Mouse (Mus musculus) liver, embryonic 11.5 days (tissue): ENCODE data around the gene Rhbdd3. TPM values are rescaled to one million over a fixed set of nuclear protein-coding genes. Genes with fewer than 3 reads are reported as not detected.
"Not testable (repeated sequence)": the region's sequence is repeated elsewhere in the genome, so short reads cannot be mapped to it uniquely, and the experiment has no call there.

Experiments used
- ATAC-seq: fragments of 200-750 bp; cut with Nextera tagmentation; replicated peaks from 2 replicates; pipeline ENCODE4 v1.8.0; 2017; ENCODE audit warnings: moderate number of reproducible peaks, mild to moderate bottlenecking, moderate TSS enrichment, moderate library complexity; ENCODE audit not compliant: low FRiP score
- DNase-seq: peaks from one replicate; pipeline ENCODE4 v3.0.0-alpha.2; 2017; ENCODE audit warnings: low spot score
- H3K27ac ChIP-seq: fragments of 300-500 bp; sonication (generic); 2 replicates; pipeline ENCODE4 v1.5.1; 2014; ENCODE audit warnings: mild to moderate bottlenecking, low read depth, low read length, control low read depth
- H3K27me3 ChIP-seq: fragments of 300-500 bp; sonication (generic); replicated peaks from 2 replicates; pipeline ENCODE4 v1.6.1; 2014; ENCODE audit warnings: low read length, mixed read lengths; ENCODE audit not compliant: control insufficient read depth, insufficient read depth
- H3K36me3 ChIP-seq: fragments of 300-500 bp; sonication (generic); 2 replicates; pipeline ENCODE4 v1.6.1; 2014; ENCODE audit warnings: mild to moderate bottlenecking, low read length, moderate library complexity, mixed read lengths; ENCODE audit not compliant: control insufficient read depth, insufficient read depth
- H3K4me1 ChIP-seq: fragments of 300-500 bp; sonication (generic); replicated peaks from 2 replicates; pipeline ENCODE4 v1.6.1; 2014; ENCODE audit warnings: low read length, mixed read lengths; ENCODE audit not compliant: control insufficient read depth, insufficient read depth
- H3K4me2 ChIP-seq: fragments of 300-500 bp; sonication (generic); 2 replicates; pipeline ENCODE4 v1.6.1; 2014; ENCODE audit warnings: mild to moderate bottlenecking, control low read depth, moderate library complexity
- H3K4me3 ChIP-seq: fragments of 300-500 bp; sonication (generic); 2 replicates; pipeline ENCODE4 v1.5.1; 2014; ENCODE audit warnings: low read depth, low read length, control low read depth
- H3K9ac ChIP-seq: fragments of 300-500 bp; sonication (generic); 2 replicates; pipeline ENCODE4 v1.6.1; 2014; ENCODE audit warnings: low read depth, low read length, control low read depth
- H3K9me3 ChIP-seq: fragments of 300-500 bp; sonication (generic); 2 replicates; pipeline ENCODE4 v1.6.1; 2016; ENCODE audit warnings: low read length, inconsistent platforms, mixed read lengths; ENCODE audit not compliant: control insufficient read depth
- WGBS: fragments of 180-500 bp; shearing (Covaris S2); extraction: QIAGEN DNeasy Blood & Tissue Kit; methylation state at CpG from one replicate; pipeline ENCODE4 v1.1.7; 2014; 5-methylcytosine and 5-hydroxymethylcytosine counted together
- polyA plus RNA-seq: library from polyadenylated mRNA; unstranded; fragments of >200 nt; fragmentation: Nextera tagmentation; extraction: Ambion mirVana; gene quantifications from 2 replicates; pipeline ENCODE4 v1.2.1, GENCODE M21; 2014

Gene Rhbdd3
- polyA plus RNA-seq, 1 experiment from 2014 or later, result 29.1 TPM

DNA sequence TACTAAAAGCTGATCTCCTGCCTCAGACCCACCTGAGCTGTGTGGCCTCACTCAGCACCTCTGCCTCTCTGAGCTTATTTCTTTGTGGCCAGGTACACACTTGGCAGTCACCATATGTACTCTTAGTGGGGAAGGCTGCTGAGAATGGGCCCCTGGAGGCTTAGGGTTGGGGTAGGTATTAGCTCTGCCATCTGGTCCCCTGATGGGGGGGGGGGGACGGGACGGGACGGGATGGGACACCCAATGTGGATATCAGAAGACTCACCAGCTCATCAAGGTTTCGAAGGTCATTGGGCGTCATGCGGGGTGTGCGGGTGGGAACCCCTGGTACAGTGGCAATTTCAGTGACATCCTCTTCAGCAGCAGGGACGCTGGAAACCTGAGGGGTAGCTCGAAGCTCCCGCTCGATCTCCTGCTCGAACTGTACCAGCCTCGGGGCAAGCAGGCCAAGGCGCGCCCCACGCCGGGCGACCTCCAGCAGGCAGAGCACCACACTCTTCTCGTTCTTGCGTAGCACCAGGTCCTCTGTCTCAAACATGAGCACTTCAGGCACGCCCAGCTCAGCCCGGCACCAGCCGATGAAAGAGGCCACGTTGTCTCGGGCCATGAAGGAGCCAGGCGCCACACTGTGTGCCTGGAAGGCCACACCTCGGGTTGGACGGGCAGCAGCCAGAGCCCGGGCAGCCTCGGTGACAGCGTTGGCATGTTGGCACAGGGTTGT, 35.0 kb upstream of the Rhbdd3 start:
- 59% methylated on average over 31 of the region's 31 CpGs for whole genome bisulfite sequencing
- Histone ChIP-seq H3K9ac (peak overlapping the region; percentile 59; the same call in 1 of the 2 replicates), H3K4me2 (peak overlapping the region; percentile 73), H3K36me3 (peaks cover under 1% of the 10 kb centered on the region; the same call in 1 of the 2 replicates), H3K27ac (no peak overlapping the region), H3K27me3 (peaks cover 54% of the 10 kb centered on the region), H3K4me1 (peaks cover 28% of the 10 kb centered on the region), H3K9me3 (no peaks in the 10 kb centered on the region), H3K4me3 (peak overlapping the region; percentile 55)
- ATAC-seq, result no peak
- no peak for DNase-seq

- DNase-seq (no peak), ATAC-seq (0 out of 2 replicates have a peak, but pooled peaks have one; percentile 15)
- Histone ChIP-seq H3K9ac (peak overlapping the region; percentile 59), H3K4me3 (peak overlapping the region; percentile 55), H3K36me3 (peaks cover 8% of the 10 kb centered on the region), H3K4me2 (peak overlapping the region; percentile 73), H3K4me1 (peaks cover 22% of the 10 kb centered on the region), H3K27ac (0 out of 2 replicates have a peak overlapping the region, but pooled peaks have one; percentile 2), H3K9me3 (no peaks in the 10 kb centered on the region), H3K27me3 (peaks cover 47% of the 10 kb centered on the region)
- WGBS, result 16% methylated on average over 38 of the region's 38 CpGs
Observed at GRCm38 (mm10) chr11:5064282-5065055, 34.3 kb upstream of the Rhbdd3 start.

- H3K4me1 ChIP-seq, result peaks cover 17% of the 10 kb centered on the region
- peaks cover 11% of the 10 kb centered on the region for H3K36me3 ChIP-seq
- H3K4me2 ChIP-seq, result peak within 1 kb of the TSS; percentile 73
- ATAC-seq, result peak; percentile 85
- peak within 1 kb of the TSS; percentile 55 for H3K4me3 ChIP-seq
- no peaks in the 10 kb centered on the region for H3K9me3 ChIP-seq
- DNase-seq, result peak; percentile 91
- H3K27me3 ChIP-seq, result peaks cover 39% of the 10 kb centered on the region
- under 1% methylated on average over 50 of the region's 50 CpGs for WGBS
- peak within 1 kb of the TSS; percentile 2 for H3K27ac ChIP-seq
- H3K9ac ChIP-seq, result peak within 1 kb of the TSS; percentile 59
Observed at GRCm38 (mm10) chr11:5065056-5065821, 33.5 kb upstream of the Rhbdd3 start, which contains the start of gene Gas2l1. Gene Gas2l1 (minus strand): TSS chr11:5065327.

- Histone ChIP-seq H3K9me3 (no peaks in the 10 kb centered on the region), H3K27ac (no peak overlapping the region; the same call in 1 of the 2 replicates), H3K4me2 (no peak overlapping the region), H3K36me3 (peaks cover 30% of the 10 kb centered on the region), H3K9ac (no peak overlapping the region), H3K27me3 (peaks cover 21% of the 10 kb centered on the region), H3K4me1 (peaks cover 8% of the 10 kb centered on the region), H3K4me3 (no peak overlapping the region)
- ATAC-seq (no peak), DNase-seq (no peak)
Observed at GRCm38 (mm10) chr11:5067063-5067462, 31.7 kb upstream of the Rhbdd3 start.

GRCm38 (mm10) chr11:5068126-5068971, 30.4 kb upstream of the Rhbdd3 start:
- no peak for ATAC-seq
- Histone ChIP-seq H3K9ac (no peak overlapping the region; the same call in 1 of the 2 replicates), H3K27me3 (peaks cover 8% of the 10 kb centered on the region), H3K4me1 (no peaks in the 10 kb centered on the region; the same call in 1 of the 2 replicates), H3K9me3 (no peaks in the 10 kb centered on the region), H3K27ac (peak overlapping the region; percentile 39; the same call in 1 of the 2 replicates), H3K4me2 (no peak overlapping the region), H3K36me3 (peaks cover 42% of the 10 kb centered on the region), H3K4me3 (no peak overlapping the region)
- no peak for DNase-seq
- WGBS, result 71% methylated on average over 9 of the region's 9 CpGs

DNA sequence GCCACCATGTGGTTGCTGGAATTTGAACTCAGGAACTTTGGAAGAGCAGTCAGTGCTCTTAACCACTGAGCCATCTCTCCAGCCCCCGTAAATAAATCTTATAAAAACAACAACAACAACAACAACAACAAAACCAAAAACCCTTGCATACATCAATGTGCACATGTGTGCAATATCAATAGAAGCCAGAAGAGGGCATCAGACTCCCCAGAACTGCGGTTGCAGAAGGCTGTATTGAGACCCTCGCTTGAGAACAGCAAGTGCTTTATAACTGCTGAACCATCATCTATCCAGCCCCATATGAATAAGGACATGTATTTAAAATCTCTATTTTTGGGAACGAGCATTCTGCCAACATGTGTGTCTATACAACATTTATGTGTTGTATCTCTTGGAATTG, 23.8 kb upstream of the Rhbdd3 start:
- H3K9me3 ChIP-seq, result no peaks in the 10 kb centered on the region
- no peaks in the 10 kb centered on the region for H3K27me3 ChIP-seq
- H3K4me2 ChIP-seq, result no peak overlapping the region
- no peak overlapping the region for H3K4me3 ChIP-seq
- no peak overlapping the region for H3K9ac ChIP-seq
- peaks cover 68% of the 10 kb centered on the region for H3K36me3 ChIP-seq
- H3K4me1 ChIP-seq, result no peaks in the 10 kb centered on the region
- 74% methylated on average over 4 of the region's 4 CpGs for WGBS
- no peak for ATAC-seq
- DNase-seq, result no peak
- H3K27ac ChIP-seq, result no peak overlapping the region

- Histone ChIP-seq H3K27ac (no peak overlapping the region), H3K4me2 (no peak overlapping the region), H3K9me3 (no peaks in the 10 kb centered on the region), H3K4me3 (no peak overlapping the region), H3K9ac (no peak overlapping the region), H3K36me3 (peaks cover 68% of the 10 kb centered on the region), H3K27me3 (no peaks in the 10 kb centered on the region), H3K4me1 (no peaks in the 10 kb centered on the region)
- ATAC-seq (no peak), DNase-seq (no peak)
Observed at GRCm38 (mm10) chr11:5075760-5076159, 23.0 kb upstream of the Rhbdd3 start.

- H3K9ac ChIP-seq, H3K4me2 ChIP-seq, ATAC-seq, DNase-seq, H3K27ac ChIP-seq, H3K27me3 ChIP-seq, H3K4me1 ChIP-seq, H3K4me3 ChIP-seq, H3K9me3 ChIP-seq: not testable (repeated sequence)
- H3K36me3 ChIP-seq, result peaks cover 63% of the 10 kb centered on the region
- WGBS, result 77% methylated on average over 4 of the region's 5 CpGs
Observed at GRCm38 (mm10) chr11:5076843-5077242, 21.9 kb upstream of the Rhbdd3 start.
